Mouse (Mus musculus): ENCODE measurements around the gene Ctnnbl1.

DNA sequence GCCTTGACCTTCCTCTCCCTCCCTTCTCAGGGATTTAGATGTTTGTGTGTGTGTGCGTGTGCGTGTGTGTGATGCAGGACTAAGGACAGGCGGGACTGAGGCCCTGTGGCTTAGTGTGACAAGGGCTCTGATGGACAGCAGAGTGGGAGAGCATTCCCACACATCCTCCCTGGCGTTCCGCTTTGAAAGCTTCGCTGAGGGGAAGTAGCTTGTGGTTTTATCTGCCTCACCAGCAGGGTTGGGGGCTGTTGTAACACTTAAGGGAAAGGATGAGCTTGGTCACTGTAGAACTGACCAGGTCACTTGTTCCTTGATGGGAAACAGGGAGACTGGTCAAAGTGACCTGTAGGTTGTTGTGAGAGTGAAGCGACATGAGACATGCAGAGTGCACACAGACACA, 121.1 kb downstream of the Ctnnbl1 start:
- TF ChIP-seq GATA1 (IDR thresholded peaks at IDR 0.05; ENCODE audit: low read length), result no peak
- TF ChIP-seq TAL1 (IDR thresholded peaks at IDR 0.05; ENCODE audit: low read length), result no peak

Measured in erythroblast, embryonic 14.5 days (primary cell).